Mouse (Mus musculus): ENCODE results near the gene Cenpf.

- no peak for TF ChIP-seq CTCF (IDR thresholded peaks at IDR 0.05; ENCODE audit: low read depth, low read length)
- TF ChIP-seq POLR2A (IDR thresholded peaks at IDR 0.05; ENCODE audit: borderline replicate concordance, low read depth, low read length): no peak
These were observed 82.2 kb downstream of the Cenpf start for GRCm38 (mm10) chr1:189605598-189606126.
